Mouse (Mus musculus) monocyte, adult 2 months (primary cell): Measurements from ENCODE around the gene Parp1.
"Not testable (repeated sequence)": the region's sequence is repeated elsewhere in the genome, so short reads cannot be mapped to it uniquely, and the experiment has no call there.

Experiments
- DNase-seq, 2 experiments: peaks; one replicate each; pipeline ENCODE4 v3.0.0; 2022; ENCODE audit warnings: low spot score in 2 of 2, low read depth in 1 of 2

Parp1 gene

DNA sequence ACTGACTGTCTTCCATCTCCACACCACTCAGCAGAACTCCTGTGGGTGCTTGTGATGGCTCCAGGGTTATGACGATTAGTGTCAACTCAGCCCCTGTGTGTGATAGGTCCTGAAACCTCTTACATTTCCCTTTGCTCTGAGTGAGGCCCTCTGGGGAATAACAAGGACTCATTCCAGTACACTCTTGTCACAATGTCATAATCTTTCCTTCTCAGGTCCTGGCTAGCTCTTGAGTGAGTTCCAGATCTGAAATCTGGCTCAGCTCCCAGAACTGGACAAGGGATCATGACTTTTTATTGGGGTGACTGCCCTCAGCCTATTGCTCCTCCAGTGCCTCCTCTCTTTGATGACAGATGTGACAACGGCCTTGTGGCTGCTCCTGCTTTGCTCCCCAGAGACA, 57.4 kb downstream of the Parp1 start:
- DNase-seq = no peak

- not testable (repeated sequence) for DNase-seq
Measured at GRCm38 (mm10) chr1:180637796-180638195, 69.1 kb downstream of the Parp1 start.

GRCm38 (mm10) chr1:180639416-180640401, 71.0 kb downstream of the Parp1 start:
- no peak for DNase-seq

GRCm38 (mm10) chr1:180640605-180641125, 71.9 kb downstream of the Parp1 start:
- peak in 1 of 2 experiments; percentile 11 for DNase-seq

DNA sequence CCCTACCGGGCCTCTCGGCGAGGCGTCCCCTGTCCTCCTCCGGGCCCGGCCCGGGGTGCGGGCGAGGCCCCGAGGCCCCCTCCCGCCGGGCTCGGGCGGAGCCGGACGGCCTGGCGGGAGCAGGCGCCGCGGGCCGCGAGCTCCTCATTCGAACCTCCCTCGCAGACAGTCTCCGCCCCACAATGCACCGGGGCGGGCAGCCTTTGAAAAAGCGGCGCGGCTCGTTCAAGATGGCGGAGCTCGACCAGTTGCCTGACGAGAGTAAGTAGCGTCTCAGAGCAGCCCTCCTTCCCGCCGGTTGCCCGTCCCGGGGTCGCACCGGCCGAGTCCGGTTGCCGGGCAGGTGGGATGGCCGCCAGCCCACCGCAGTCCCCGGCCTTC, 72.4 kb downstream of the Parp1 start, which contains the start of gene Lin9:
TSS of gene Lin9 (plus strand) at position 14 of the 381 bp plus-strand sequence.
- peak; percentile 60 to 83 for DNase-seq

- no peak for DNase-seq
Measured at GRCm38 (mm10) chr1:180641518-180642227, 72.9 kb downstream of the Parp1 start.

GRCm38 (mm10) chr1:180642228-180642564, 73.5 kb downstream of the Parp1 start:
- no peak for DNase-seq
